Mouse (Mus musculus): ENCODE measurements around the gene Olfr987. TPM values are rescaled to one million over a fixed set of nuclear protein-coding genes. Genes with fewer than 3 reads are reported as not detected.

The Olfr987 gene
- total and polyA plus RNA-seq, 2 experiments from 2014 or later, result not detected

DNA sequence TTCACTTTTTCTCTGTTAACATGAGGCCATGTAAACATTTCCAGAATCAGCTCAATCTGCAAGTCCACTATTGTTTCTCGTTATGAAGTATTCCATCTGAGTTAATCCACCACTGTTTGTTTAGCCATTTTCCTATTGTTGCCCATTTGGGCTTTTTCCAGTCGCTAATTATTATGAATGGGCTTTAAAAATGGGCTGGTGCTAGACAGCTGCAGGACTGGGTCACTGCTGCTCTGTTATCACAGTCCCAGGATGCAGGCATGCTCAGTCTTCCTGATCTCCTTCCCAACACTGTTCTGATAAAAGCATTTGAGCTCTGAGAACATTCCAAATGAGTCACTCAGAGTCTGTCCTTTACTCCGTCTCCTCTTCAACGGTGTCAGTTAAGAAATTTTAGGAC is 58.1 kb downstream of the Olfr987 start:
- Histone ChIP-seq H3K27ac (ENCODE audit: low read depth, low read length) (no peak overlapping the region), H3K27me3 (ENCODE audit: insufficient read depth, low read length) (no peaks in the 10 kb centered on the region), H3K9me3 (ENCODE audit: low read length) (no peaks in the 10 kb centered on the region), H3K4me2 (ENCODE audit: low read depth) (no peak overlapping the region), H3K36me3 (ENCODE audit: insufficient read depth) (no peaks in the 10 kb centered on the region), H3K4me3 (ENCODE audit: low read depth, low read length) (no peak overlapping the region), H3K9ac (no peak overlapping the region), H3K4me1 (ENCODE audit: insufficient read depth) (peaks cover 8% of the 10 kb centered on the region; the same call in 1 of the 2 replicates)
- WGBS, result 37% methylated on average over 4 of the region's 4 CpGs
- ATAC-seq (no peak), DNase-seq (no peak)
- no peak for TF ChIP-seq CTCF (IDR thresholded peaks at IDR 0.05; ENCODE audit: low read depth)

Other genes with a start within 250 kb of the Olfr987 start
- 12.1 and 22.6 TPM in 2 replicates for gene Aplnr, start 203.1 kb downstream of the Olfr987 start, total RNA-seq (2014; rRNA removed)
- 23.9 and 25.3 TPM in 2 replicates for gene Aplnr, start 203.1 kb downstream of the Olfr987 start, polyA plus RNA-seq (2015; fragmentation: Nextera tagmentation; extraction: Ambion mirVana)
- 31.5 and 36.7 TPM in 2 replicates for gene Lrrc55, start 142.1 kb downstream of the Olfr987 start, total RNA-seq (2014; rRNA removed)
- gene Lrrc55, start 142.1 kb downstream of the Olfr987 start, polyA plus RNA-seq (2015; fragmentation: Nextera tagmentation; extraction: Ambion mirVana), result 11.2 and 14.6 TPM in 2 replicates
- not detected in 2 replicates for gene Olfr988, start 23.9 kb upstream of the Olfr987 start, total RNA-seq (2014; rRNA removed)
- not detected in 2 replicates for gene Olfr988, start 23.9 kb upstream of the Olfr987 start, polyA plus RNA-seq (2015; fragmentation: Nextera tagmentation; extraction: Ambion mirVana)
- not detected in 2 replicates for gene Olfr992, start 70.2 kb upstream of the Olfr987 start, total RNA-seq (2014; rRNA removed)
- gene Olfr992, start 70.2 kb upstream of the Olfr987 start, polyA plus RNA-seq (2015; fragmentation: Nextera tagmentation; extraction: Ambion mirVana), result not detected in 2 replicates
- not detected in 2 replicates for gene Olfr993, start 75.6 kb upstream of the Olfr987 start, total RNA-seq (2014; rRNA removed)
- gene Olfr993, start 75.6 kb upstream of the Olfr987 start, polyA plus RNA-seq (2015; fragmentation: Nextera tagmentation; extraction: Ambion mirVana), result not detected in 2 replicates
- gene Olfr994, start 97.1 kb upstream of the Olfr987 start, total RNA-seq (2014; rRNA removed), result not detected in 2 replicates
- gene Olfr994, start 97.1 kb upstream of the Olfr987 start, polyA plus RNA-seq (2015; fragmentation: Nextera tagmentation; extraction: Ambion mirVana), result not detected in 2 replicates
- gene Olfr995, start 104.3 kb upstream of the Olfr987 start, total RNA-seq (2014; rRNA removed), result not detected in 2 replicates
- gene Olfr995, start 104.3 kb upstream of the Olfr987 start, polyA plus RNA-seq (2015; fragmentation: Nextera tagmentation; extraction: Ambion mirVana), result not detected in 2 replicates
- 0.52 and 0.62 TPM in 2 replicates for gene 4833423E24Rik, start 179.7 kb upstream of the Olfr987 start, total RNA-seq (2014; rRNA removed)
- gene 4833423E24Rik, start 179.7 kb upstream of the Olfr987 start, polyA plus RNA-seq (2015; fragmentation: Nextera tagmentation; extraction: Ambion mirVana), result 0.16 and 0.39 TPM in 2 replicates
- not detected in 2 replicates for gene Olfr996, start 239.9 kb upstream of the Olfr987 start, total RNA-seq (2014; rRNA removed)
- not detected in 2 replicates for gene Olfr996, start 239.9 kb upstream of the Olfr987 start, polyA plus RNA-seq (2015; fragmentation: Nextera tagmentation; extraction: Ambion mirVana)
- gene Olfr998, start 249.6 kb upstream of the Olfr987 start, total RNA-seq (2014; rRNA removed), result not detected in 2 replicates
- not detected in 2 replicates for gene Olfr998, start 249.6 kb upstream of the Olfr987 start, polyA plus RNA-seq (2015; fragmentation: Nextera tagmentation; extraction: Ambion mirVana)